Mouse (Mus musculus) 3134 (cell line): Measurements from ENCODE around the gene Sdk2.

Experiments used
- DNase-seq: peaks from one replicate; pipeline ENCODE4 v3.0.0-alpha.2; 2011; ENCODE audit warnings: low spot score; ENCODE audit not compliant: insufficient read length; ENCODE audit errors: extremely low read depth

The Sdk2 gene

GRCm38 (mm10) chr11:113799041-113799447 is 267.8 kb downstream of the Sdk2 start:
- no peak for DNase-seq

DNA sequence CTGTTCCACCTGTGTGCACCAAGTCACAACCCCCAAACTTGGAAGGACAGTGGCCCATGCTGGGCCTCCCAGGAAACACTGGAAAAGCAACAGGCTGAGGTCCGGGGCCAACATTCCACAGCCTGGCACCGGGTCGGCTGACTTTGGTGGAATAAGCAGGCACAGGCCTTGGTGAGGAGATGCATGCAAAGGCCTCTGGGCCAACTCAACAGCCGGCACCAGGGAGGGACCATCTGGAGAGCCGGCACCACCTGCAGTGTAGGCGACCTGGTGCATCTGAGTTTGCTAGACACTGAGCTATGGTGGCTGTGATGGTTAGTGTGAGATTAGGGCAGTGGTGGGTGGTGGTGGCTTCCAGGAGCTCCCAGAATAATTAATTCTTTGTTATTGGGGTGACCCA is 268.8 kb downstream of the Sdk2 start:
- DNase-seq: no peak

DNA sequence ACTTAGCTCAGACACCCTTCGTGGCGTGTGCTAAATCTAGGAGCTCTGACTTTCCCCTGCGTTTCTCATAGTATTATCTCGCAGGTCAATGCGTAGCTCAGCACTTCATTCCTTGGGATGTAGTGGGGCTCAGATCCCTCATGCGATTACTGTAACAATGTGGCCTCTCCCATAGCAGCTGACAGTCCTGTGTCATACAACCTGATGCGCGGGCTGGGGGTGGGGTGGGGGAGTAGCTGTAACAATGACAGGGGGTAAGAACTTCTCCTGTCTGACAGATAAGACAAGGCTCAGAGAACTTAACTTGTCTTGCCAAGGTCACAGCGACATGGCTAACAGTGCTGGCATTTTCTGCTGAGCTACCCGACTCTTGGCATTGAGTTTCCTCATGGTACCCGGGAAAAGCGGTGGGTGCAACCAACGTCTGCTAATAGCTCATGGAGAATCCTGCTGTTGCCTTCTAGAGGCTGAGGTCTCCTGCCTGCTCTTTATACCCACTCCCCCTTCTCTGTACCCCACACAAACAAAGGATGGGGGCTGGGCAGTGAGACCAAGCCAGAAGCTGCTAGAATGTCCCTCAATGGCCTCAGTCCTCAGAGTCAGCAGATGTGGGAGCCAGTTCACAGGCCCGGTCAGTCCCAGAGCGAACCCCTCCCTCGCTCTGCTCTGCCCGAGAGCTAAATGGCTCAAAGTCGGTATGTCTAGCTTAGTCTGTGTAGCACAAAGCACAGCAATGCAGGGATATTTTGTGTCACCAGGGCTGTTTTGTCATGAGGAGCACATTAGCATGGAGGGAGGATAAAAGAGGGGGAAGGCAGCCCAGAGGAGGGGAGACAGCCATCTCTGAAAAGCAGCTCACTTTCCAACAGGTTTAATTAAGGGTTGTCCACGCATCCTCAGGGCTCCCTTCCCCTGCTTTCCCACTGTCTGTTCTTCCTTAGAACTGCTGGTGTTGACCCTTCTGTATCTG is 269.5 kb downstream of the Sdk2 start:
- no peak for DNase-seq

GRCm38 (mm10) chr11:113795846-113796245 is 271.0 kb downstream of the Sdk2 start:
- no peak for DNase-seq

DNA sequence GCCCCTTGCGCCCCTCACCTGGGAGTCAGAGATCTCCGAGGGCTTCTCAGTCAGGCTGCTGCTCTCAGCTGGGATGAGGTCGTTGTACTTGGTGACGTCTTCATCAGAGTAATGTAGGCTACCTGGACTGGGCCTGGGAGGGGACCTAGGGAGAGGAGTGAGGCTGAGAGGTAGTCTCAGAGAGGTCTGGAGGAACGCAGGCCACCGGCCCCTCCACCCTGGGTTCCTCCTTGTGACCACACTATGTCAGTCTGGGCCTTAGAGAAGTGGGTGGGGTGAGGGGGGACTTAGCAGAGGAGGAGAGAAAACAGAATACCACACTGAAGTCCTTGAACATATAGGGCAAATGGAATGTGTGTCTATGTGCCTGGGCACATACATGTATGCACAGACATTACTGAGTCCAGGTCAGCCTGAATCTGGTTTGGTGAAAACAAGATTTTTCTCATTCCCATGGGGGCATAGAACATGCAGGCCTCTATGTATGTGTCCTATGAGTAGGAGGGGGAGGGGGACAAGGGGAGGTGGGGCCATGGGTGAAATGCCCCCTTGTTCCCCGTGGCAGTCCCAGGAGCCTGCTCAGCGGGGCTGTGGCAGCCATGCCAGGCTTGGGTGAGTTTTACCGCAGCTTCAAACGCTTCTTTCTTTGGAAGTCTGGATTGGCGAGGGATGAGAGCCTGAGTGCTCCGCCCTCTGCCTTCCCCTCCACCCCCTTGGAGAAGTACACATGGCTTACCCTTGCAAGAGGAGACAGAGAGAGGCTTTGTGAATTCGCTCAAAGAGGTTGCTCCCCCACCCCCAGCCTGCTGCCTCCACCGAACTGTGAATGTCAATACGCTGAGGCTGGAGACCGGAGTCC is 275.3 kb downstream of the Sdk2 start:
- no peak for DNase-seq

DNA sequence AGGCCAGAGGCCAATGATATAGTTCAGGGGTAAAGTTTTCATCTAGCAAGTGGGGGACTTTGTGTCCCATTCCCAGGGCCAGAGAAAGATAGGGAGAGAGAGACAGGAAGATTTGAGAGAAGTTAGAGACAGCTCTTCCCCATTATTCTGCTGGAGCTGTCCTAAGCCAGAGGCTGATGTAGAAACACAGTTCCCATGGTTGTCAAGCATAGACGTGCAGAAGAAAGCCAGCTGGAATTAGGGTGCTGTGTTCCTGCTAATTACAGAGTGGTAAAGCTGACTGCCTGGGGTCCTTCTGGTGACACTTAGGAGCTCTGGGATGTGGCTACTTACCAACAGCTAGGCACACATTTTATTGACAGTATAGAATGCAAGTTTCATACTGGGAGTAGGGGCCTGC is 277.7 kb downstream of the Sdk2 start:
- no peak for DNase-seq

DNA sequence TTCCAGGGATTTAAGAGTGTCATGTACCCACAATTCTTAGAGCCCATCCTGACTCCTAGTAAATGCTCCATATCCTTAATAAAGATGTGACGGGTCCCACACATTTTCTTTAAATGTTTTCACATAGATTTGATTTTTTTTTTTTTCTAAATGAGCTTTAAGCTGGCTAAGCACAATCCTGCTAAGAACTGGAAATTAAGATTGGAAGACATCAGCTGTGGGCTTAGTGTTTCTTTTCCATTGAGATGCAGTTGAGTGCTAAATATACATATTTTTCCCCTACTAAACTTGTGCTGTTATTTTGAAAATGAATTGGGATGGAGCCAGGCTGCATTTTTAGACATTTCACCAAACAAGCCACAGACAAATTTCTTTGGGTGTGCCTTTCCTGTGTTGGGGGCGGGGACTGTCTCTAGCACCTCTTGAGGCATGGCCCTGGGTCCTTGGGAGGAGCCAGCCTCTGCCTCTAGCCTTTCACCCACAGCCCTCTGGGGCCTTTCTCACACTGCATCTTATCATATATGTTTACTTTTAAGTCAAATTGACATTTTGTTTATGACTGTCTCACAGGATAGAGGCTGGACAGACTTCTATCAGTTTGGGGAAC is 278.6 kb downstream of the Sdk2 start:
- DNase-seq: no peak

DNA sequence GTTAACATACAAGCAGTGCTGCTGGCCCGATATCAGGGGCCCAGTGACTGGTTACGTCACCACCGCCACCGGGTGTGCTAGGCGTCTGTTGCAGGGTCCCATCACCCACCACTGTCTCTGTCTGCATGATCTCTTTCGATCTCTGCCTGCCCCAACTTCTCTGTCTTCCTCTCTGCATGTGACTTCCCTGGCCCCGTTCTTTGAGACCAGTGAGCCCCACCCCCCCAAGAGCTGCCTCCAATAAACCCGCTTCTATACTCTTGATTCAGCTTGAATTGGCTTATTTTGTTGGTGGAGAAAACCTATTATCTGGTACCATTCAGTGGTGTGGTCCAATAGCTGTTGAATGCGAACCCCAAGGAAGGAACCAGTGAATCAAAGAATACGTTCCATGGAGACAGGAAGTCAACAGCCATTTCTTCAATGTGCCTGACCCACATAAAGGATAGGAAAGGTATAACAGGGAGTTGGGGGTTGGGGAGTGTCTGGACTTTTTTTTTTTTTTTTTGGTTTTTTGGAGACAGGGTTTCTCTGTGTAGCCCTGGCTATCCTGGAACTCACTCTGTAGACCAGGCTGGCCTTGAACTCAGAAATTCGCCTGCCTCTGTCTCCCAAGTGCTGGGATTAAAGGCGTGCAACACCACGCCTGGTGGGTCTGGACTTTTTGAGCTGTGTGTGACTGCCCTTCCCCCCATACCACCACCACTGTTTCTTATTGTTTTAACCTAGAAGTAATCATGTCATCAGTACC is 279.2 kb downstream of the Sdk2 start:
- DNase-seq: no peak

DNA sequence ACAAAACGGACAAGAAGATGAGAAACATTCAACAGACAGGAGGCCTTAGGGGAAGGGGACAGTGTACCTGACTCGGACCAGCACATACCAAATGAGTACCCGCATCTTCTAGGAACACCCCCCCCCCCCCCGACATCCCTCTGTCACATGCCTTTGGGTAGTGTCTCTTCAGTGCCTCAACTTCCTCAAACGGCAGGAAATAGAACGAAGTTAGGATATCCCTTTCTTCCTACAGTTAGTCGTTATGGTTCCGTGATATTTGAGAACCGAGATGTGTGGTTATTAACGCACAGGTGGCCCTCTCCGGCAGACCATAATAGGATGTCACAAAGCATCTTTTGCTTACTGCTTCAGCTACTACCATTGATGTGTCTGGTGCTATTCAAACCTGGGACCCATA is 279.8 kb downstream of the Sdk2 start:
- DNase-seq: no peak

- no peak for DNase-seq
These were observed 280.5 kb downstream of the Sdk2 start for GRCm38 (mm10) chr11:113786395-113786794.

- no peak for DNase-seq
These were observed 281.3 kb downstream of the Sdk2 start for GRCm38 (mm10) chr11:113785406-113786171.

DNA sequence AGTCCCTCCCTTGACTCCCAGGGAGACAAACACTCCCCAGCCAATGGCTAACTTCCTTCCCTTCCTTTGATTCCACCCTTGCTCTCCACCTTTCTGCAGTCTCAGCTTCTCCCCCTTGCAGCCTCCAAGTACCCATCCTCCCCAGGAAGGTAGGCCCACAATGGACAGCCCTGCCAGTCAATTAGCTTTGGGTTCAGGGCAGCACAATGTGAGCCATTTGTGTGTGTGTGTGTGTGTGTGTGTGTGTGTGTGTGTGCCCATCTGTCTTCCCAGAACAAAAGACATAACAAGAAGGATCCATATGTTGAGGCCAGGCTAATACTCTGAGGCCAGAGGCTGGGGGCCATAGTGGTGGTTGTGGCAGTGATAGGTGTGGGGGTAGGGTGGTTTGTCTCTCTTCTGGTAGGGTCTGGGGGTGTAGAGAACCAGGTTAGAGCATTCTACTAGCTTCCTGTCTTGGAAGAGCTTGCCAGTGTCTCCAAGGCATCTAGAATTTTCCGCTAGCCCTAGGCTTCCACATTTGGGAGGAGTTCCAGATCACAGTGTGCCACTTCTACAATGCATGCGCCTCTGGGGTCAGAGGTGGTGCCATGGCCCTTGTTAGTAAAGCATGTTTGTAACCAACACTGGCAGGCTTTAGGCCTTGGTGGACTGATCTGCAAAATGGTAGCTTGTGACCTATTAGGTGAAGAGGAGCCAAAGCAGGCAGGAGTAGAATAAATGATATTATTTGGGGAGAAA is 282.0 kb downstream of the Sdk2 start:
- no peak for DNase-seq

- no peak for DNase-seq
These were observed 284.4 kb downstream of the Sdk2 start for GRCm38 (mm10) chr11:113782496-113782895.

- no peak for DNase-seq
These were observed 284.8 kb downstream of the Sdk2 start for GRCm38 (mm10) chr11:113782006-113782405.

DNA sequence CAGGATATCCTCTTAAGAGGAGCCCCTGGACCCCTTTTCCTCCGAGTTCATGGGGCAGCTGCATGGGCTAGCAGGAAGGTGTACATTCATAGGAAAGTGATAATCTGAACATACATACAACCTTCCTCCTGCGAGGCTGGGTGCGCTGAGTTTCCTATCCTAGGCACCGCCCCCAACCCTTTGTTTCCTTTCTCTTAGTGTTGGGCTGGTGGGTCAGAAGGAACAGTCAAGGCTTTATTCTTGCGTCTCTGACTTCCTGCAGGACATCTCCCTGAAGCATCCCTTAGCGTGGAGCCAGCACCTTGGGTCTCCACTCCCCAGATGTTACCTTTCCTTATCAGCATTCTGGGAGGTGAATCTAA is 287.2 kb downstream of the Sdk2 start:
- DNase-seq: no peak

- DNase-seq: no peak
These were observed 287.8 kb downstream of the Sdk2 start for GRCm38 (mm10) chr11:113778733-113779679.

DNA sequence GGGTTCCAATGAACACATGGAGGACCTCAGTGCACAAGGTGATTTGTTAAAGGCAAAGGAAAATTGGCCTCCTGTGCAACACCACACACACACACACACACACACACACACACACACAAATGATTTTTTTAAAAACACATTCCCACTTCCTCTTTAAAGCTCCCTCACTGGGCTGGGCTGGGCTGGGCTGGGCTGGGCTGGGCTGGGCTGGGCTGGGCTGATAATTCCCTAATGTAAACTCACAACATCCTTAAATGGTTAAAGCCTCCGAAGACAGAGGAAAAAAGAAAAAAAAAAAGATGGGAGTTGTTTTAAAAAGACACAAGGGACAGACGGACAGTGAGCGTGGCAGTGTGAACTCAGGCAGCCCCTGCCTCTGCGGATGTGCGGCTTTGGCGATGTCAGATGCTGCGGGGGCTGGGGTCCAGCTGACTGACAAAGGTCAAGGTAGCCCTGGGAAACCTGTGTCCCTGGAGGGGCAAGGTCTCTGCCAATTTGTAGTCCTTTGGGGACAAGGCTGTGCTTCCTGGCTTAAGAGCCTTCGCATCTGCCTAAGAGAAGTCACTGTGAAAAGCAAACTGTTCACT is 288.9 kb downstream of the Sdk2 start:
- no peak for DNase-seq
